Mouse (Mus musculus): ENCODE data around the gene Ism1. TPM values are rescaled to one million over a fixed set of nuclear protein-coding genes. Genes with fewer than 3 reads are reported as not detected.

The Ism1 gene
- 1 to 10 TPM in 1 of 2 experiments, under 1 TPM in 1; 0.93 to 2.0 TPM for total RNA-seq (2021)
- long read RNA-seq, experiment 1, partial matches to known transcripts, result 1 of 1 reads
- long read RNA-seq, experiment 1, other reads (novel, unspliced or antisense), result 0 of 1 reads
- long read RNA-seq, experiment 2, partial matches to known transcripts, result 0 of 3 reads
- long read RNA-seq, experiment 2, other reads (novel, unspliced or antisense), result 0 of 3 reads

GRCm38 (mm10) chr2:139677809-139678274 is at the start of gene Ism1:
TSS of gene Ism1 (plus strand) at chr2:139678178.
- DNase-seq (ENCODE audit: low spot score in 2 of 2), result peak; percentile 29 to 45

DNA sequence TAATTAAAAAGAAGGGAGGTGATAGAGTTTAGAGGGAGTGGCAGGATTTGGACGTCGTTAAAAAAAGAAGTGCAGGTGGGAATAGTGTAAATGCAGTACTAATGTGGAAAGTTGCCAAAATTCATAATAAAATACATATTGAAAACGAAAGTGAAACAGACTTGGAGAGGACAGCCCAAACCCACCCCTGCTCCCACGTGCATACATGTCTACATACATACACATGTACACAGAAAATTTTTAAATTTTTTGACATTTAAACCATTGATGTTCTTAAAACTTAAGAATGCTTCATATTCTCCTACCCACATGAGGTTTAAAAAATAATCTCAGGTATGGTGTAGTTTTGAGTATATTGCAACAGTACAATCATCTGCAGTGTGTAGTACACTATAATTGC is 49.2 kb upstream of the Ism1 start:
- no peak for DNase-seq (ENCODE audit: low spot score in 2 of 2)

- DNase-seq (ENCODE audit: low spot score in 2 of 2), result no peak
These were observed 48.3 kb upstream of the Ism1 start for GRCm38 (mm10) chr2:139629653-139630052.

GRCm38 (mm10) chr2:139634506-139634905 is 43.5 kb upstream of the Ism1 start:
- no peak for DNase-seq (ENCODE audit: low spot score in 2 of 2)

- no peak for DNase-seq (ENCODE audit: low spot score in 2 of 2)
These were observed 40.1 kb upstream of the Ism1 start for GRCm38 (mm10) chr2:139637861-139638260.

DNA sequence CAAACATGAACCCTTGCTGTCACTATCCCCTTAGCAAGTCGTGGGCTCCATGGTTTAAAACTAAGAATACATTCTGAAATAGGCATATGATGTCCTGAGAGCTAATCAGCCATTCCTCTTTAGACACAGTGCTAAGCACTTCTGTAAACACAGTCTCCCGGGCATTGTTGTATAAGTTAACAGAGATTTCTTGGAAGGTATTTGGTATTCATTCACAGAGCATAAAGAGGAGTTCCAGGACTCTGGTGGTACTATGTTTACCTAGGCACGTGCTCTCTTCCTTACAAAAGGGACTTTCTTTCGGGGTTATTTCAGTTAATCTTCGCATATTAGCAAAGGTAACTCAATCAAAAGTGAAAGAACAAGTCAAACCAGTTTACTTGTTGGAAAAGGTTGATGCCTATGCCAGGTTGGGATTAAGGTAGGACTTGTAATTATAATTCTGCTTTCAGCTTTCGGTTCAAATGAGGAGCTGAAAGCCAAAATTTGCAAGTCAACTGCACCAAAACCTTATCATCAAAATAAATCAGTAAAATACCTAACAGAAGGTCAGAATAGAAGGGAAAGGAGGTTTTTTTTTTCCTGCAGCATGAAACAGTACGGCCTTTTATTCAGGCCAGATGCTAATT is 36.1 kb upstream of the Ism1 start:
- DNase-seq (ENCODE audit: low spot score in 2 of 2), result no peak

DNA sequence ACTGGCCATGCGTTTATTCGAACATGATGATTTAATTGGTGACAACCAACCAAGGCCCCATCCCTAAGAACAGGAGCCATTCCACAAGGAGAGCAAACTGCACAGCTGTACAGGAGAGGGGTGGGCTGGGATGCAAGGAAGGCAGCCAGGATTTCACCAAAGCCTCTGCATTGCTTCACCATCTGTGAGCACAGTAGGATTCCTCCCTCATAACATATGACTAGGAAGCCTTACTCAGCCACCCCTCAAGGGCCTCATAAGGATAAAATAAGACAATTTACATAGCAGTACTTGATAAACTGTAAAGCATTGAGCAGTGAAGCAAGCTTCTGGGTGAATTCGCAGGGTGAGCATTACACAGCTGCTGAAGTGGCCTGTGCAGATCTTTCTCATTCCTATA is 28.5 kb upstream of the Ism1 start:
- DNase-seq (ENCODE audit: low spot score in 2 of 2), result no peak

DNA sequence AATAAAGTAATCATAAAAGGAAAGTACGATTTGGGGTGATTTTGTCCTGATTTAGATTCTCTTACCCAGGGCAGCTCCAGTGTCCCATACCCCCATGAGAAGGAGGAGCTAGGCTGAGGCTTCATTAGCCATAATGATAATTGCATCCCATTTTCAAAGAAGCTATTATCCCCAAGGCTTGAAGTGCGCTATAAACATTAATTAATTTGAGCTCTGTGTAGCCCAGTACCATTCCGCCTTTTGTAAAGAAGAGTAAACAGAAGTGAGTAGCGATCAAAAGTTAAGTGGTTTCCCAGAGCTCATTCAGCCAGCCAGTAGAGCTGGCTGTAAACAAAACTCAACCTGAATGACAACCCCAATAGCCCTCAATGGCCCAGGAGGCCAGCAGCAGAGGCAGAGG is 21.2 kb upstream of the Ism1 start:
- DNase-seq (ENCODE audit: low spot score in 2 of 2), result no peak

DNA sequence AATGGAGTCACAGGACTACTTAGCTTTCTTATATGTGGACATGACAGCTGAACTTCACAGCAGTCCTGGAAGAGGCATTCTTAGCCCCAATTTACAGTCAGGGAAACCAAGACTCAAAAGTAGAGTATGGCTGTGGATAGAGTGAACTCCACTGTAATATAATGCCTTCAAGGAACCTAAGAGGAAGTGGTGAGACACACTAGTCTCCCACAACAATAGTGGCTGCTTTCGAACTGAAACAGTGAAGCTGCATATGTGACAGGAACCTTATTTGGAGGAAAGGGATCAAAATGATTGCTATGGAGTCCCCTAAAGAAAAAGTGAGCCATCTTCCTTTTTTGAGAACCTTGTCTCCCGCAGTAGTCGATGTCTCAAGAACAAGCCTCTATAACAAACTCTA is 6.1 kb upstream of the Ism1 start:
- no peak for DNase-seq (ENCODE audit: low spot score in 2 of 2)

DNA sequence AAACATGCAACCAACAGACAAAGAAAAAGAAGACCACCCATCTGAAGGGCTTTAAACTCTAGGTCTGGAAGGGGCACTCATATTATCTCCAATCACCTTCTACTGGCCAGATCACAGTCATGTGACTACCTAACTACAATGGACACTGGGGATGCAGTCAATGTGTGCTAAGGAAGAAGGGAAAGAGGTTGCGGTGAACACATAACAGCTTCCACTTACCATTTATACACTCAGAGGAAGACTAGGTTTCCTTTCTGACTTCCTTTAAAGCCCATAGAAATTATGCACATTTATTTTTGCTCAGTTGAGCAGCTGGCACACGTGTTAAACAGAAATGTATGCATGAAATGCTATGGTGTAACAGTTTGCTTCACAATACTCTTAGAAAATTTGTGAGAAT is 5.6 kb upstream of the Ism1 start:
- DNase-seq (ENCODE audit: low spot score in 2 of 2), result no peak

DNA sequence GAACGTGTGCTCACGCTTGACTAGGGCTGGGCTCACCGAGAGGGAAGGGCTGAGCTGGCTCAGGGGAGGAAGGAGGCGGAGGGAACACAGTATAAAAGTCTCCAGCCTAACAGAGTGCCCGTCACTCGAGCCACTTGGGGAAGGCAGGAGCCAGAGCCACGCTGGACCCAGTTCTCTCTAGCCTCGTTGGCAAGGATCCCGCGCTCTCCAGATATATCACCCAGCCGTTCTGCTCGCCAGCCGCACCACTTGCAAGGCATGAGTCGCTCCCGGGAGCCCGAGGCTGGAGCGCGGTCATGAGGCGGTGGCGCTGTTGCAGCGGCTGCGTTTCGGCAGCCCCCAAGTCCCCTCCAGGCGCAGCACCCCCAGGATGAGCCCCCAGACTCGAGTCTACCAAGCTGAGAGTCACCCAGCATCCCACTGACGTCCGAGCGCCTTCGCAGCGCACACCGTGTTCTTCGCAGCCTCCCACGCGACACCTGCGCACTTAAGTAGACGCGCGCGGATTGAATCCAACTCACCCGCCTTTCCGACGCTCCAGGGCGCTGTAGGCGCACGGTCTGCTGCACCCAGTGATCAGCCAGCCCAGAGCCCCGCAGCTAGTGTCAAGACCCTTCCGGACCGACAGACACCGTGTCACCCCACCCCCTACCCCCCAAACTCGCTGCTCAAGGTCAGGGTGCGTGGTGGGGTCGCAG is 764 bp upstream of the Ism1 start:
- peak; percentile 32 to 53 for DNase-seq (ENCODE audit: low spot score in 2 of 2)

- DNase-seq (ENCODE audit: low spot score in 2 of 2), result peak; percentile 17 to 38
These were observed 530 bp downstream of the Ism1 start for GRCm38 (mm10) chr2:139678275-139679140.

DNA sequence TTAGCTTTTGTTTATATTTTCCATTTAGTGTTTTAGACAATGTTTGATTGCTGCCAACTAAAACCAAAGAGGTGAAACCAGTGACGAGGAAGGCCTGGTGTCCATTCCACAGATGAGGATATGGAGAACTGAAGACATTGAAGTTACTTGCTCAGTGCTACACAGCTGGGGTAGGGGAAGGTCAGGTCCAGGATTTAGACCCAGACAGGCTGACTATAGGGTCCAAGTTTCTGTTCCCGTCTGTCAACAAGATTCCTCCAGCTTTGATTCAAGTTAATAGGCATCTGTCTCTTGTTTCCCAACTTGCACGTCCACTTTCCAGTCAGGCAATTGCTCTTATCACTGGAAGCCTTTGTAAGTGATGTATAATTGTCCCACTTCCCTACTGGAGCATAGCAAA is 4.6 kb downstream of the Ism1 start:
- no peak for DNase-seq (ENCODE audit: low spot score in 2 of 2)

- no peak for DNase-seq (ENCODE audit: low spot score in 2 of 2)
These were observed 11.5 kb downstream of the Ism1 start for GRCm38 (mm10) chr2:139689442-139690003.

GRCm38 (mm10) chr2:139693521-139693920 is 15.5 kb downstream of the Ism1 start:
- no peak for DNase-seq (ENCODE audit: low spot score in 2 of 2)

DNA sequence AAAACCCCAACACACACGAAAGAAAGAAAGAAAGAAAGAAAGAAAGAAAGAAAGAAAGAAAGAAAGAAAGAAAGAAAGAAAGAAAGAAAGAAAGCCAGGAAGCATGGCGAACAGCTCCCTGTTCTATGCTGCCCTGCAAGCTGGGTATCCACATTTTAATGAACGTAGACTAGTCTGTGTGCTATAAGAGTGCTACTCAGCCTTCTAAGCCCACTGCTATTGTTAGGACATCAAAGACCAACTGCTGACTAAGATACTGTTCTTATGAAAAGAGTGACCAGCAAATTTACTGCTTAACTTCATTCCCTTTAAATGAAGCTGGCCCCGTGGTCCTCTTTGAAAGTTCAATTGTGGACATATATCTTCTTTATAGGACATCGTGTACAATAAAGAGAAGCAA is 16.7 kb downstream of the Ism1 start:
- DNase-seq (ENCODE audit: low spot score in 2 of 2), result no peak

DNA sequence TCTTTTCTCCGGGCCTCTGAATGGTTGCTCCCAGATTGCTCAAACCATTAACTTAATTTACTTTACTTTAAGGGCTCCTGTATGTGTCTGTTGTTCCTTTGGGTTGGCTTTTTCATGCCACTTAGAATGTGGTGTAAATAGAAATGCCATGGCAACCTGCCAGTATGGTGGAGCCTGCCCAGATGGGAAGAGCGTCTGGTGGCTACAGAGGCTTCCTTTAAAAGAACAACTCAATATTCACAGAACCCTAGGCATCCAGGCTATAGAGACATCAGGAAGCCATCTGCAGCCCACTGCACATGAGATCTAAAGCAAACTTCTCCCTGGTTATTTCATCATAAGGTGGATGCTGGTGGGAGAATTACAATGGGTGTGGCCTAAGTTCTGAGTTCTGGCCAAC is 18.6 kb downstream of the Ism1 start:
- DNase-seq (ENCODE audit: low spot score in 2 of 2), result no peak

DNA sequence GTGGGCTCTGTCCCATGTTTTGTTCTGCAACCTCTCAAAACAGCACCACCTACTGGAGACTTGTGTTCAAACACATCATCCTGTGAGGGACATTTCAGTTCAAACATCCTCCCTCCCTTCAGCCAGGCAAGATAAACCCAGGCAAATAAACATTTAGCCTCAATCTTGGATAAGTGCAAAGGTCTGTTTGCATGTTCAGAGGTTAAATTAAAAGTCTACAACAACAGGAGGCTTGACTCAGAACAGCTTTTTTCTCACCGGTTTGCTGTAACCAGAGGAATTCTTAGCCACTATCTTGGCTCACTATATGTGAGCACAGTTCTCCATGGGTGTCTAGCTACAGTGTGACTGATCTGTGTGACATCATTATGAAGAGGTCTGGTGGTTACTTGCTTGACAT is 22.6 kb downstream of the Ism1 start:
- no peak for DNase-seq (ENCODE audit: low spot score in 2 of 2)

DNA sequence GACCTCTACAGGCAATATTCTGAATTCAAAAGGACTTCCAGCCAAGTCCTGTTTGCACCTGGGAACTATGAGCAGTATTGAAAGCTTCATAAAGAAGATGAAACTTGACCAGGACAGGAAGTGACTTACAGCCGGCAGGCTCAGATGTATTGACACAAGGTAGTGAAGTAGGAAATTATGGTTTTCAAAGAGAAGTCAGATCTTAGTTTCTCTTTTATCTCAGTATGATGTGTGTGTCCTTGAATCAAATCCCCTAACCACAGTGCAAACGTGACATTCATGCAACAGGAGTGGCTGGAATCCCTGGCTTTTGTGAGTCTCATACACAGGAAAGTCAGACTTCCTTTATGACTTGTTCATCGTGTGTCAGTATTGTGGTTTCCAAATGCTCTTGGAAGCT is 27.0 kb downstream of the Ism1 start:
- DNase-seq (ENCODE audit: low spot score in 2 of 2), result no peak

- no peak for DNase-seq (ENCODE audit: low spot score in 2 of 2)
These were observed 30.4 kb downstream of the Ism1 start for GRCm38 (mm10) chr2:139708194-139708899.

DNA sequence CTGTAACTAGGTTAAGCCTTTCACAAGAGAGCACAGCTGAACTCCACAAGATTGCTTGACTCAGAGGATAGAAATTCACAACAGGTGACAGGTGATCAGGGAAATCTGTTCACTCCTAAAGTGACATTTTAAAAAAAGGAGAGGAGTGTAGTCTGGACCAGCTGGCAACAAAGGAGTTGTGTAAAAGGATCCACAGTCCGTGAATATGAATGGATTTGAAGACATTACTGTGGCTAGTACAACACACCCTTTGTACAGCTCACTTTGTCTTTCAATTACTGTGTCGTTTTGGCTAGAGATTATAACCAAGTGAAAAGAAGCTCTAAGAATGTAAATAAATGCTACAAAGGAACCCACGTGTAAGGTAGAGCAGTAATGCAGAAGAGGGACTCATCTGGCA is 33.7 kb downstream of the Ism1 start:
- no peak for DNase-seq (ENCODE audit: low spot score in 2 of 2)
